In the genomic region with DNA sequence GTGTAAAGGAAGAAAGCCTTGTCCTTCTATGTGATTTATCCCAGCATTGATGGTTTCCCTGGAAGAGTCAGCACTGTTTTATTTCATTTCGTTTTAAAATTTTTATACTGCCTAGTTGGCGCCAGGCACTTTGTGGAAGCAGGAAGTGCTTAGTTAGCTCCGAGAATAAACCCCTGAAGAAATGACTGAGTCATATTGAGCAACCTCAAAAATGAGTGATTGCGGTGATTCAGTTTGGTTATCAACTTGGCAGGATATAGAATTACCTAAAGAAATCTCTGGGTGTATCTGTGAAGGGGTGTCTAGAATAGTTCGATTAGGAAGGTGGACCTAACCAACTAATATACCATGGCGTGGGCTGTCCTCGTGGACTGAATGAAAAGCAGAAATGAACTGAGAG, we compare ENCODE assay signal across 27 mouse cellular contexts. TPM values are rescaled to one million over a fixed set of nuclear protein-coding genes. Genes with fewer than 3 reads are reported as not detected.
DNase-seq lines count a peak whose midpoint lies in the region; ATAC-seq and TF ChIP-seq lines count a peak whose summit lies in the region.
"Had no signal": no experiment of that assay in that cellular context is flagged by ENCODE, and none has a peak within 500 bp of the region (broad histone marks: within the 10 kb centered on the region; RNA-seq: fewer than 3 reads in every experiment).

No protein-coding gene starts in this region.

- ATAC-seq in hindbrain, postnatal 0 days, result no peak
- ATAC-seq: activated CD4-positive, CD25-positive, alpha-beta regulatory T cell, adult 4 months; forebrain, embryonic 14.5 days; forebrain, embryonic 16.5 days; Patski had no signal

- DNase-seq in 3T3-L1 (ENCODE audit: low read depth, low spot score) (peak; percentile 56), R1 (ENCODE audit: low read depth, low spot score) (peak; percentile 2)
- DNase-seq in hindbrain, postnatal 0 days (ENCODE audit: low spot score), result no peak
- no peak for DNase-seq in spleen, postnatal 4 days (ENCODE audit: low spot score in 2 of 2)
- DNase-seq in lung, adult 2 months, result no peak
- DNase-seq: adrenal gland, adult 8-10 months; adrenal gland, postnatal 14 days; adrenal gland, postnatal 36 days; B cell, adult 2 months; cerebellum, adult 11-12 months; cerebellum, adult 2 months; cerebellum, adult 9-10 months; cerebellum, postnatal 10 days; cerebellum, postnatal 25 days had no signal

- no peaks in the 10 kb centered on the region for H3K4me1 ChIP-seq in hindbrain, postnatal 0 days (ENCODE audit: insufficient read depth, low read length)
- H3K4me1 ChIP-seq in lung, adult 2 months (ENCODE audit: control insufficient read depth, insufficient read depth, low read length), result no peaks in the 10 kb centered on the region
- H3K4me1 ChIP-seq: embryonic facial prominence, embryonic 10.5 days; embryonic facial prominence, embryonic 12.5 days; forebrain, embryonic 10.5 days; forebrain, embryonic 12.5 days had no signal

- H3ac ChIP-seq in C2C12 (ENCODE audit: control insufficient read depth, insufficient read length, low read depth), result no peak overlapping the region
- no peak overlapping the region for H3ac ChIP-seq in myocyte (ENCODE audit: control insufficient read depth, insufficient read length)

- WGBS in hindbrain, postnatal 0 days, result 93% methylated on average over 7 of the region's 7 CpGs
- WGBS in lung, adult 2 months, result 86% methylated on average over 7 of the region's 7 CpGs

- H3K27ac ChIP-seq in hindbrain, postnatal 0 days, result no peak overlapping the region
- H3K27ac ChIP-seq: embryonic facial prominence, embryonic 10.5 days; embryonic facial prominence, embryonic 12.5 days; forebrain, embryonic 10.5 days; forebrain, embryonic 12.5 days had no signal

- H3K27me3 ChIP-seq in C2C12 (ENCODE audit: control insufficient read depth, insufficient read depth, insufficient read length) (no peaks in the 10 kb centered on the region), myocyte (ENCODE audit: control insufficient read depth, insufficient read depth, insufficient read length) (no peaks in the 10 kb centered on the region)
- H3K27me3 ChIP-seq in hindbrain, postnatal 0 days (ENCODE audit: insufficient read depth, low read length), result no peaks in the 10 kb centered on the region
- H3K27me3 ChIP-seq: embryonic facial prominence, embryonic 12.5 days; forebrain, embryonic 12.5 days; Patski had no signal

- no peaks in the 10 kb centered on the region for H3K79me3 ChIP-seq in C2C12 (ENCODE audit: low read depth)

- no peak for TF ChIP-seq CTCF in C2C12 (IDR thresholded peaks at IDR 0.05; ENCODE audit: control insufficient read depth, insufficient read depth, insufficient read length)
- no peak for TF ChIP-seq CTCF in hindbrain, postnatal 0 days (IDR thresholded peaks at IDR 0.05; ENCODE audit: low read depth)
- no peak for TF ChIP-seq CTCF in lung, adult 2 months (IDR thresholded peaks at IDR 0.05; ENCODE audit: insufficient read depth, low read length)

- no peaks in the 10 kb centered on the region for H3K9me3 ChIP-seq in hindbrain, postnatal 0 days (ENCODE audit: low read length)
- H3K9me3 ChIP-seq: embryonic facial prominence, embryonic 10.5 days; embryonic facial prominence, embryonic 12.5 days; forebrain, embryonic 10.5 days; forebrain, embryonic 12.5 days had no signal

- H3K79me2 ChIP-seq in C2C12 (ENCODE audit: control insufficient read depth, insufficient read depth), result no peaks in the 10 kb centered on the region
- no peaks in the 10 kb centered on the region for H3K79me2 ChIP-seq in myocyte (ENCODE audit: control insufficient read depth, insufficient read depth)

- TF ChIP-seq POLR2A in myocyte (IDR thresholded peaks at IDR 0.05; ENCODE audit: insufficient read length, low read depth), result no peak
- no peak for TF ChIP-seq POLR2A in lung, adult 2 months (IDR thresholded peaks at IDR 0.05; ENCODE audit: borderline replicate concordance, extremely low read depth, low read depth, low read length)

- peak overlapping the region; percentile 73 for H3K4me2 ChIP-seq in myocyte (ENCODE audit: low read depth)
- H3K4me2 ChIP-seq in hindbrain, postnatal 0 days (ENCODE audit: low read depth, low read length), result no peak overlapping the region
- H3K4me2 ChIP-seq: embryonic facial prominence, embryonic 12.5 days; forebrain, embryonic 12.5 days had no signal

- no peak overlapping the region for H3K4me3 ChIP-seq in C2C12 (ENCODE audit: insufficient read depth, poor library complexity, severe bottlenecking)
- no peak overlapping the region for H3K4me3 ChIP-seq in myocyte
- H3K4me3 ChIP-seq in hindbrain, postnatal 0 days (ENCODE audit: low read length), result no peak overlapping the region
- H3K4me3 ChIP-seq in lung, adult 2 months (replicated peaks; ENCODE audit: extremely low read depth, low read depth, low read length), result no peak overlapping the region
- H3K4me3 ChIP-seq: embryonic facial prominence, embryonic 10.5 days; embryonic facial prominence, embryonic 12.5 days; erythroblast, embryonic 14.5 days; forebrain, embryonic 10.5 days; forebrain, embryonic 12.5 days had no signal

- H3K9ac ChIP-seq in hindbrain, postnatal 0 days (replicated peaks; ENCODE audit: low read length), result no peak overlapping the region
- H3K9ac ChIP-seq: embryonic facial prominence, embryonic 12.5 days; forebrain, embryonic 12.5 days had no signal

- H3K36me3 ChIP-seq in C2C12 (ENCODE audit: control insufficient read depth, insufficient read depth) (no peaks in the 10 kb centered on the region), myocyte (ENCODE audit: control insufficient read depth, insufficient read depth) (no peaks in the 10 kb centered on the region)
- H3K36me3 ChIP-seq in hindbrain, postnatal 0 days (ENCODE audit: insufficient read depth, low read length), result no peaks in the 10 kb centered on the region
- H3K36me3 ChIP-seq: embryonic facial prominence, embryonic 10.5 days; embryonic facial prominence, embryonic 12.5 days; forebrain, embryonic 10.5 days; forebrain, embryonic 12.5 days had no signal

TF ChIP-seq in C2C12, 6 proteins besides CTCF, POLR2A, EP300 and RAD21:
- TF ChIP-seq FOSL1 (IDR thresholded peaks at IDR 0.05; ENCODE audit: insufficient read depth, low read length, poor library complexity, severe bottlenecking) (no peak), MAX (IDR thresholded peaks at IDR 0.05) (no peak), MYOG (IDR thresholded peaks at IDR 0.05; ENCODE audit: control insufficient read depth, extremely low read depth, insufficient read length) (no peak), CEBPB (IDR thresholded peaks at IDR 0.05; ENCODE audit: low read depth) (peak; percentile 91), MYOD1 (IDR thresholded peaks at IDR 0.05; ENCODE audit: control insufficient read depth, insufficient read length, low read depth) (no peak), USF1 (IDR thresholded peaks at IDR 0.05; ENCODE audit: low read depth) (no peak)
TF ChIP-seq in C2C12: peak in this region for 1.

TF ChIP-seq in myocyte, 11 proteins besides CTCF, POLR2A, EP300 and RAD21:
- TF ChIP-seq TCF3 (IDR thresholded peaks at IDR 0.05; ENCODE audit: insufficient read length, low read depth) (no peak), CEBPB (IDR thresholded peaks at IDR 0.05; ENCODE audit: insufficient read depth, poor library complexity, severe bottlenecking) (peak; percentile 79)

RNA-seq across cellular contexts. Expression of a gene that starts 41.8 kb away (rescaled TPM):
- polyA plus RNA-seq in C2C12 (2012; fragmentation: generic; extraction: Trizol) (2.9 TPM), myocyte (2012; fragmentation: generic; extraction: Trizol) (0.05 TPM)
- 10.5 and 12.1 TPM in 2 replicates for total RNA-seq in hindbrain, postnatal 0 days (2014; rRNA removed)
- polyA plus RNA-seq in hindbrain, postnatal 0 days (2015; fragmentation: Nextera tagmentation; extraction: Ambion mirVana), result 4.8 and 5.1 TPM in 2 replicates
- 0.11 and 0.17 TPM in 2 replicates for polyA plus RNA-seq in lung, adult 2 months (2012; rRNA removed)
- total RNA-seq: ES-E14, MEL had no signal
- polyA plus RNA-seq: activated CD4-positive, CD25-positive, alpha-beta regulatory T cell, adult 4 months; erythroblast, embryonic 14.5 days; Patski had no signal

Comparison
In these comparisons a context has a peak if more than half of its experiments do, and no peak if none do; other contexts are left out.
1. DNase-seq: peak in 3T3-L1 (single experiment) and R1 (single experiment); none in hindbrain, postnatal 0 days (single experiment), spleen, postnatal 4 days (0 of 2) and lung, adult 2 months (single experiment).